Mouse (Mus musculus) midbrain, embryonic 16.5 days (tissue): ENCODE results near the gene Ephb2. TPM values are rescaled to one million over a fixed set of nuclear protein-coding genes. Genes with fewer than 3 reads are reported as not detected.

ENCODE experiments used
- ATAC-seq: fragments of 200-750 bp; cut with Nextera tagmentation; 2 replicates; pipeline ENCODE4 v1.8.0; 2017; ENCODE audit warnings: moderate TSS enrichment
- H3K27ac ChIP-seq: fragments of 300-500 bp; sonication (generic); 2 replicates; pipeline ENCODE4 v1.5.1; 2014; ENCODE audit warnings: mild to moderate bottlenecking, low read length, mixed read lengths
- H3K27me3 ChIP-seq: fragments of 300-500 bp; sonication (generic); 2 replicates; pipeline ENCODE4 v1.6.1; 2014; ENCODE audit warnings: low read depth, low read length, mixed read lengths; ENCODE audit not compliant: control insufficient read depth, insufficient read depth
- H3K36me3 ChIP-seq: fragments of 300-500 bp; sonication (generic); 2 replicates; pipeline ENCODE4 v1.6.1; 2014; ENCODE audit warnings: mild to moderate bottlenecking, low read length, moderate library complexity, mixed read lengths; ENCODE audit not compliant: control insufficient read depth, insufficient read depth
- H3K4me1 ChIP-seq: fragments of 300-500 bp; sonication (generic); 2 replicates; pipeline ENCODE4 v1.6.1; 2014; ENCODE audit warnings: mild to moderate bottlenecking, low read length, mixed read lengths; ENCODE audit not compliant: control insufficient read depth, insufficient read depth
- H3K4me2 ChIP-seq: fragments of 300-500 bp; sonication (generic); 2 replicates; pipeline ENCODE4 v1.6.1; 2014; ENCODE audit warnings: mild to moderate bottlenecking, low read length, mixed read lengths
- H3K4me3 ChIP-seq: fragments of 300-500 bp; sonication (generic); 2 replicates; pipeline ENCODE4 v1.5.1; 2014; ENCODE audit warnings: low read depth, mild to moderate bottlenecking, low read length, moderate library complexity, mixed read lengths
- H3K9ac ChIP-seq: fragments of 300-500 bp; sonication (generic); 2 replicates; pipeline ENCODE4 v1.6.1; 2014; ENCODE audit warnings: low read depth, low read length, mixed read lengths
- H3K9me3 ChIP-seq: fragments of 300-500 bp; sonication (generic); replicated peaks from 2 replicates; pipeline ENCODE4 v1.6.1; 2014; ENCODE audit warnings: mild to moderate bottlenecking, low read length, mixed read lengths; ENCODE audit not compliant: control insufficient read depth, poor library complexity, severe bottlenecking
- WGBS: fragments of 180-500 bp; shearing (Covaris S2); extraction: QIAGEN DNeasy Blood & Tissue Kit; methylation state at CpG from one replicate; pipeline ENCODE4 v1.1.7; 2014; 5-methylcytosine and 5-hydroxymethylcytosine counted together
- polyA plus RNA-seq: library from polyadenylated mRNA; unstranded; fragments of >200 nt; fragmentation: Nextera tagmentation; extraction: Ambion mirVana; gene quantifications from 2 replicates; pipeline ENCODE4 v1.2.1, GENCODE M21; 2015

Ephb2 gene
- polyA plus RNA-seq, 1 experiment from 2014 or later: 13.1 TPM

DNA sequence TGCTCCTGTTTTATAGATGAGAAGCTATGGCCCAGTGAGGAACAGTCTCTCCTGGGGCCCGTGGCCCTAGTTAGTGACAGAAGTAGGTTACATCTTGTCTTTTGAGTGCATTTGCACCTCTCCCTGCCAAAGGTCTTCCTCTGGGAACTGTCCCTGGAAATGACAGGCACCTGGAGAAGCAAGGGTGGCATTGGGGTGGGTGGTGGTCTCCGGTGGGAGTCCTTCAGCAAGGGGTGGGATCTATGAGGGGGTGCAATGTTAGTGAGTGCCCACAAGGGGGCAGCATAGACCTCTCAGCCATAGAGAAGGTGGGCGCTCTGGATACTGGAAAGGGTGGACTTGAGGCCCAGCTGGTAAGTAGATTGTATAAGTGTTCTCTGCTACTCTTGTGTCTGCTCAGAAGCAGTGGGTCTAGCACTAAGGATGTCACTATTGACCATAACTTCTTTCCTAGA, 184.4 kb downstream of the Ephb2 start:
- Histone ChIP-seq H3K4me2 (no peak overlapping the region), H3K9ac (no peak overlapping the region), H3K27ac (peak overlapping the region; percentile 47; the same call in 1 of the 2 replicates), H3K27me3 (no peaks in the 10 kb centered on the region), H3K9me3 (no peaks in the 10 kb centered on the region), H3K36me3 (peaks cover 8% of the 10 kb centered on the region; the same call in 1 of the 2 replicates), H3K4me3 (no peak overlapping the region), H3K4me1 (peaks cover 17% of the 10 kb centered on the region)
- ATAC-seq: peak; percentile 12; the same call in 1 of the 2 replicates
- WGBS: 50% methylated on average over 3 of the region's 3 CpGs

DNA sequence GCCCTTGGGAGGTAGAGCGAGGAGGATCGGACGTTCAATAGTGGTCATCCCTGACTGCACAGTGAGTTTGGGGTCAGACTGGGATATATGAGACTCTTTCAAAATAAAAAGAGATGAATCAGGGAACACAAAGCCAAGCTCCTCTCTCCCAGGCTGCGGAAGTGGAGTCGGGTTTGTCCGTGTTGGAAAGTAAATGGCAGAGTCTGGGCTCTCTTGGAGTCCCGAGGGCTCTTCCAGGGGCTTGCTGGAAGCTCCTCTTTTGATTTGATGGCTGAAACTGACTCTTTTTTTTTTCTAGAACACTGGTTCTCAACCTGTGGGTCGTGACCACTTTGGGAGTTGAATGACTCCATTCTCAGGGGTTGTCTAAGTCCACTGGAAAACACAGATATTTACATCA, 185.5 kb downstream of the Ephb2 start:
- no peak overlapping the region for H3K27ac ChIP-seq
- ATAC-seq: no peak
- no peak overlapping the region for H3K4me3 ChIP-seq
- 83% methylated on average over 8 of the region's 8 CpGs for WGBS
- no peaks in the 10 kb centered on the region for H3K9me3 ChIP-seq
- H3K4me1 ChIP-seq: peaks cover 17% of the 10 kb centered on the region
- peaks cover 3% of the 10 kb centered on the region; the same call in 1 of the 2 replicates for H3K36me3 ChIP-seq
- no peaks in the 10 kb centered on the region for H3K27me3 ChIP-seq
- H3K9ac ChIP-seq: no peak overlapping the region
- no peak overlapping the region for H3K4me2 ChIP-seq

- no peak overlapping the region for H3K4me2 ChIP-seq
- H3K4me1 ChIP-seq: peaks cover 17% of the 10 kb centered on the region
- no peak overlapping the region for H3K4me3 ChIP-seq
- no peaks in the 10 kb centered on the region for H3K36me3 ChIP-seq
- WGBS: 41% methylated on average over 13 of the region's 13 CpGs
- ATAC-seq: no peak
- H3K27ac ChIP-seq: no peak overlapping the region
- no peaks in the 10 kb centered on the region for H3K9me3 ChIP-seq
- H3K9ac ChIP-seq: peak overlapping the region; percentile 43; the same call in 1 of the 2 replicates
- no peaks in the 10 kb centered on the region for H3K27me3 ChIP-seq
These were observed 186.2 kb downstream of the Ephb2 start for GRCm38 (mm10) chr4:136649480-136650196.

DNA sequence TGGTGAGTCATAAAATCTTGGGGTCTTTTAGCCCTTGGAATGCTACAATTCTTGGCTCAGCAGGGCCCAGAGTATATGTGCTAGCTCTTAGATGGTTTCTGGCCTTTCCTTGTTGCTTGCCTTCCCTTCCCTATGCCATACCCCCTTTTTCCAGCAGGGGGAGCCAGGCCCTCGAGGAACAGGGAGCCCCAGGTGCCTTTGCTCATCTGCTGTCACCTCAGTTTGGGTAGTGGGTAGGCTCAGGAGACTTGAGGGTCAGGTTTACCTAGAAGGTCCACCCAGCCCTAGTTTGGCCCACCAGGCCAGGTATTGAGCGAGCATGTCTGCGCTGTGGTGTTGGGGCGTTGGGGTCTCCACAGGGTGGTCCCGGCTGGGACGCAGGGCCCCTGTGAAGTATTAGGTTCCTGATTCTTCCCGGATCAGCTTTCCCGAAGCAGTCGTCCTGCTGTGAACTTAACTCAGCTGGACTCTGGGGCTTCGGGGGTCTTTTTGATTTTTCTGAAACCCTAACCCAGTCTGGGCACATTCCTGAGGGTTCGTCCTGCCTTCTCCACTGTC, 186.8 kb downstream of the Ephb2 start:
- Histone ChIP-seq H3K27me3 (no peaks in the 10 kb centered on the region), H3K36me3 (no peaks in the 10 kb centered on the region), H3K4me1 (peaks cover 17% of the 10 kb centered on the region), H3K4me3 (no peak overlapping the region), H3K9ac (peak overlapping the region; percentile 43; the same call in 1 of the 2 replicates), H3K4me2 (no peak overlapping the region), H3K27ac (no peak overlapping the region), H3K9me3 (no peaks in the 10 kb centered on the region)
- ATAC-seq: no peak
- WGBS: 17% methylated on average over 11 of the region's 11 CpGs

DNA sequence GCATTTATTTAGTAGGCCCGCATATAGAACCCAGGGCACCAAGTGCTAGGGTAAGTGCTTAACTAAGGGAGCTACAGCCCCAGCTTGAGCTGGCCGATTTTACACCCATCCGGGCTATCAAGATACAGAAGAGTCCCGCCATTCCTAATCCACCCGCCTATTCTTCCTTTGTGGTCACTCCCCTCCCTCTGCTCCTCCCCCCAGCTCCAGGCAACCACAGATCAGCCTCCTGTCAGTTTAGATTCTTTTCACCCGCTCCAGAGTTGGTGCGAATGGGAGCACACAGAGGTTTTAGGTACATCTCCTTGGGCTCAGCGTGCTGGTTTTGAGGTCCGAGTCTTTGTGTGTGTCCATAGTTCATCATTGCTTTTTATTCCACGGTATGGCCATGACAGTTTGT, 196.9 kb downstream of the Ephb2 start:
- peak overlapping the region; percentile 8; the same call in 1 of the 2 replicates for H3K4me3 ChIP-seq
- 3% methylated on average over 10 of the region's 10 CpGs for WGBS
- 0 out of 2 replicates have a peak overlapping the region, but pooled peaks have one; percentile 23 for H3K9ac ChIP-seq
- H3K27me3 ChIP-seq: no peaks in the 10 kb centered on the region
- ATAC-seq: no peak
- H3K4me2 ChIP-seq: peak overlapping the region; percentile 42
- H3K4me1 ChIP-seq: peaks cover 15% of the 10 kb centered on the region
- no peaks in the 10 kb centered on the region for H3K36me3 ChIP-seq
- H3K9me3 ChIP-seq: no peaks in the 10 kb centered on the region
- 0 out of 2 replicates have a peak overlapping the region, but pooled peaks have one; percentile 31 for H3K27ac ChIP-seq

DNA sequence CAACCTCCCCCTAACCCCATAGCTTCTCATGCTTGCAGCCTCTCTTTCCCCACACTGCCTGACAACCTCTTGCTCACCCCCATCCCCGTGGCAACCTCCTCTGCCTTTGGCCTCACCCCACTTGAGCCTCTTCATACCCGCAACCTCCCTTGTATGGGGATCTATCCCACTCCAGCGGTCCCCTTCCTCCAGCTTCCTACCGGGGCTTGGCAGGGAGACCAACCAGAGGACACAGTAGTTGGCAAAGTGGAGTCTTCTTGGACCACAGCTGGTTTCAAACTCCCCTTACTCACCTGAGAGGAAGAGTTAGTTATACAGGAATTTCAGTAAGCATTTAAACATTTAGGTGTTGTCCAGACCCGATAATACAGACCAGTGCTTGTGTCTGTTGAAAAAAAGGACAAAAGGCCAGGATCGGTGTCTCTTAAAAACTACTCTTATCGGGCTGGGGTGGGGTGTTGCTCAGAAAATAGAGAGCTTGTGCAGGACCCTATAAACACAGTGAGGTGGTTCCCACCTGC, 197.5 kb downstream of the Ephb2 start:
- Histone ChIP-seq H3K9ac (0 out of 2 replicates have a peak overlapping the region, but pooled peaks have one; percentile 55), H3K4me2 (peak overlapping the region; percentile 72), H3K4me3 (peak overlapping the region; percentile 51), H3K36me3 (no peaks in the 10 kb centered on the region), H3K9me3 (no peaks in the 10 kb centered on the region), H3K4me1 (peaks cover 15% of the 10 kb centered on the region), H3K27me3 (no peaks in the 10 kb centered on the region), H3K27ac (peak overlapping the region; percentile 82)
- WGBS: 13% methylated on average over 7 of the region's 7 CpGs
- ATAC-seq: no peak; the same call in 1 of the 2 replicates

DNA sequence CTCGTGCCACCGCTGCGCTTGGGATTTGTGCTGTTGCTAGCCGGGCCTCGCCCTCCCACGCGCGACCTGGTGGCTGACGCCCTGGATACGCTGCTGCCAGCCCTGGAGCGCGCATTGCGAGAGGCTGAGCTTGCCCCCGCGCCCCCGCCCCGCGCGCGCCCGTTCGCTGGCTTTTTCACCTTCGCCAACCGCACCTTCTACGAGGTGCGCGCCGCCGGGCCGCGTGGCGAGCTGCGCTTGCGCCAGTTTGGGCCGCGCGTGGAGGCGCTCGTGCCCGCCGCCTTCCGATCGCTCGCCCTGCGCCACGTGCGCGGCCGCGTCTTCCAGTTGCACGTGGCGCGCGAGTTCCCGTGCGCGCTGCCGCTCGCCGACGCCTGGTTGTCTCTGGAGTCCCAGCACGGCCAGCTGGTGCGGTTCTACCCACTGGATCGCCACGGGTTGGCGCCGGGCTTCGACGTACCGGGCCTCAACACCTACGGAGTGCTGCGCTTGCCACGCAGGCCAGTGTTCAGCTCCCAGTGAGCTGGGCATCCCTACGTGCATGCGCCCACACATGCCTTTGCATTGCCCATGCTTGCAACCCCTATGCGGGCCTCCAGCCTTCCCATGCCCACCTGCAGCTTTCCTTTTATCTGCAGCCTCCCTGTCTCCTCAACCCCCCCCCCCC, 198.1 kb downstream of the Ephb2 start:
- WGBS: under 1% methylated on average over 59 of the region's 76 CpGs
- peaks cover 15% of the 10 kb centered on the region for H3K4me1 ChIP-seq
- no peaks in the 10 kb centered on the region for H3K9me3 ChIP-seq
- no peaks in the 10 kb centered on the region for H3K27me3 ChIP-seq
- peak overlapping the region; percentile 51 for H3K4me3 ChIP-seq
- ATAC-seq: peak; percentile 76
- H3K9ac ChIP-seq: peak overlapping the region; percentile 73
- H3K4me2 ChIP-seq: peak overlapping the region; percentile 72
- H3K36me3 ChIP-seq: no peaks in the 10 kb centered on the region
- H3K27ac ChIP-seq: peak overlapping the region; percentile 82

GRCm38 (mm10) chr4:136636983-136637562, 198.7 kb downstream of the Ephb2 start:
- H3K9ac ChIP-seq: peak overlapping the region; percentile 73
- peak overlapping the region; percentile 72 for H3K4me2 ChIP-seq
- peak; percentile 57 for ATAC-seq
- peaks cover 15% of the 10 kb centered on the region for H3K4me1 ChIP-seq
- no peaks in the 10 kb centered on the region for H3K9me3 ChIP-seq
- H3K36me3 ChIP-seq: no peaks in the 10 kb centered on the region
- peak overlapping the region; percentile 51 for H3K4me3 ChIP-seq
- peak overlapping the region; percentile 82 for H3K27ac ChIP-seq
- H3K27me3 ChIP-seq: no peaks in the 10 kb centered on the region
- 16% methylated on average over 37 of the region's 37 CpGs for WGBS
